In genomic region chr1:39042188-39042587, GRCm38 (mm10) we compare ENCODE assay signal across 26 mouse cellular contexts. TPM values are rescaled to one million over a fixed set of nuclear protein-coding genes. Genes with fewer than 3 reads are reported as not detected.
DNase-seq lines count a peak whose midpoint lies in the region; ATAC-seq and TF ChIP-seq lines count a peak whose summit lies in the region.
"Had no signal": no experiment of that assay in that cellular context is flagged by ENCODE, and none has a peak within 500 bp of the region (broad histone marks: within the 10 kb centered on the region; RNA-seq: fewer than 3 reads in every experiment).

No protein-coding gene starts in this region.

- H3K9ac ChIP-seq in forebrain, embryonic 14.5 days (ENCODE audit: low read length), result no peak overlapping the region
- no peak overlapping the region for H3K9ac ChIP-seq in forebrain, embryonic 12.5 days
- H3K9ac ChIP-seq in midbrain, embryonic 14.5 days (replicated peaks; ENCODE audit: low read length), result no peak overlapping the region
- H3K9ac ChIP-seq: embryonic facial prominence, embryonic 13.5 days; forebrain, embryonic 15.5 days; heart, embryonic 12.5 days; hindbrain, embryonic 12.5 days; limb, embryonic 15.5 days; liver, embryonic 14.5 days; midbrain, embryonic 12.5 days had no signal

- H3K9me3 ChIP-seq in forebrain, embryonic 14.5 days (replicated peaks; ENCODE audit: control insufficient read depth, low read length), result no peaks in the 10 kb centered on the region
- no peaks in the 10 kb centered on the region for H3K9me3 ChIP-seq in forebrain, embryonic 12.5 days
- H3K9me3 ChIP-seq in midbrain, embryonic 14.5 days (ENCODE audit: control insufficient read depth, low read length), result no peaks in the 10 kb centered on the region
- H3K9me3 ChIP-seq in midbrain, embryonic 10.5 days (replicated peaks), result no peaks in the 10 kb centered on the region
- H3K9me3 ChIP-seq: embryonic facial prominence, embryonic 13.5 days; forebrain, embryonic 15.5 days; heart, embryonic 12.5 days; hindbrain, embryonic 12.5 days; limb, embryonic 15.5 days; midbrain, embryonic 12.5 days had no signal

- no peak overlapping the region for H3K4me2 ChIP-seq in forebrain, embryonic 14.5 days (ENCODE audit: low read length)
- no peak overlapping the region for H3K4me2 ChIP-seq in forebrain, embryonic 12.5 days
- no peak overlapping the region for H3K4me2 ChIP-seq in midbrain, embryonic 14.5 days (ENCODE audit: low read length)
- H3K4me2 ChIP-seq: embryonic facial prominence, embryonic 13.5 days; forebrain, embryonic 15.5 days; heart, embryonic 12.5 days; hindbrain, embryonic 12.5 days; limb, embryonic 15.5 days; midbrain, embryonic 12.5 days had no signal

- WGBS in forebrain, embryonic 14.5 days, result 65% methylated on average over 2 of the region's 2 CpGs
- 78% methylated on average over 2 of the region's 2 CpGs for WGBS in forebrain, embryonic 12.5 days
- WGBS in midbrain, embryonic 14.5 days, result 65% methylated on average over 2 of the region's 2 CpGs
- 80% methylated on average over 2 of the region's 2 CpGs for WGBS in midbrain, embryonic 10.5 days

- no peaks in the 10 kb centered on the region for H3K4me1 ChIP-seq in forebrain, embryonic 14.5 days (ENCODE audit: control insufficient read depth, insufficient read depth, low read length)
- H3K4me1 ChIP-seq in forebrain, embryonic 12.5 days, result 0 out of 2 replicates have a peak, but pooled peaks cover 11% of the 10 kb centered on the region
- no peaks in the 10 kb centered on the region for H3K4me1 ChIP-seq in midbrain, embryonic 14.5 days (ENCODE audit: control insufficient read depth, insufficient read depth, low read length)
- peaks cover 15% of the 10 kb centered on the region for H3K4me1 ChIP-seq in midbrain, embryonic 10.5 days
- H3K4me1 ChIP-seq: embryonic facial prominence, embryonic 13.5 days; forebrain, embryonic 15.5 days; heart, embryonic 12.5 days; hindbrain, embryonic 12.5 days; limb, embryonic 15.5 days had no signal

- no peak overlapping the region for H3K4me3 ChIP-seq in forebrain, embryonic 14.5 days (ENCODE audit: low read depth, low read length)
- no peak overlapping the region for H3K4me3 ChIP-seq in forebrain, embryonic 12.5 days (replicated peaks)
- no peak overlapping the region for H3K4me3 ChIP-seq in midbrain, embryonic 14.5 days (replicated peaks; ENCODE audit: low read depth, low read length)
- no peak overlapping the region for H3K4me3 ChIP-seq in midbrain, embryonic 10.5 days
- H3K4me3 ChIP-seq in layer of hippocampus, adult 2 months, result no peak overlapping the region
- H3K4me3 ChIP-seq: embryonic facial prominence, embryonic 13.5 days; erythroblast, embryonic 14.5 days; forebrain, embryonic 15.5 days; heart, embryonic 12.5 days; hindbrain, embryonic 12.5 days; left cerebral cortex, adult 2 months; limb, embryonic 15.5 days; midbrain, embryonic 12.5 days had no signal

- no peak for TF ChIP-seq CTCF in layer of hippocampus, adult 2 months (conservative IDR thresholded peaks at IDR 0.05)

- DNase-seq in forebrain, embryonic 14.5 days (ENCODE audit: low spot score), result peak; percentile 15
- peak; percentile 21 for DNase-seq in midbrain, embryonic 14.5 days
- no peak for DNase-seq in midbrain, embryonic 10.5 days (ENCODE audit: low spot score)
- peak; percentile 22 for DNase-seq in induced T-regulatory cell, adult 2 months (ENCODE audit: low read depth)
- DNase-seq in neural tube, embryonic 10.5 days (ENCODE audit: extremely low spot score, low spot score), result no peak
- no peak for DNase-seq in layer of hippocampus, adult 2 months (ENCODE audit: low spot score in 2 of 2)
- DNase-seq: adrenal gland, postnatal 36 days; cerebellum, adult 11-12 months; cerebellum, postnatal 10 days; embryo, embryonic 11 days; gastrocnemius, postnatal 10 days; heart, postnatal 10 days; kidney, postnatal 4 days; layer of hippocampus, adult 9-11 months; lung, postnatal 4 days; thymus, postnatal 25 days had no signal

- no peak for ATAC-seq in forebrain, embryonic 14.5 days
- ATAC-seq in forebrain, embryonic 12.5 days (ENCODE audit: low FRiP score), result no peak
- no peak for ATAC-seq in midbrain, embryonic 14.5 days (ENCODE audit: low FRiP score, low TSS enrichment)
- ATAC-seq: forebrain, embryonic 15.5 days had no signal

- no peak overlapping the region for H3K27ac ChIP-seq in forebrain, embryonic 14.5 days (ENCODE audit: low read depth, low read length)
- no peak overlapping the region for H3K27ac ChIP-seq in forebrain, embryonic 12.5 days
- no peak overlapping the region for H3K27ac ChIP-seq in midbrain, embryonic 14.5 days (replicated peaks; ENCODE audit: low read depth, low read length)
- no peak overlapping the region for H3K27ac ChIP-seq in midbrain, embryonic 10.5 days (replicated peaks)
- no peak overlapping the region for H3K27ac ChIP-seq in layer of hippocampus, adult 2 months
- H3K27ac ChIP-seq: embryonic facial prominence, embryonic 13.5 days; forebrain, embryonic 15.5 days; hindbrain, embryonic 12.5 days; left cerebral cortex, adult 2 months; limb, embryonic 15.5 days; liver, embryonic 14.5 days; midbrain, embryonic 12.5 days had no signal

- no peaks in the 10 kb centered on the region for H3K27me3 ChIP-seq in forebrain, embryonic 14.5 days (replicated peaks; ENCODE audit: control insufficient read depth, insufficient read depth, low read length)
- H3K27me3 ChIP-seq in forebrain, embryonic 12.5 days, result no peaks in the 10 kb centered on the region
- no peaks in the 10 kb centered on the region for H3K27me3 ChIP-seq in midbrain, embryonic 14.5 days (ENCODE audit: control insufficient read depth, insufficient read depth, low read length)
- H3K27me3 ChIP-seq in midbrain, embryonic 10.5 days (ENCODE audit: low read depth, poor library complexity, severe bottlenecking), result no peaks in the 10 kb centered on the region
- H3K27me3 ChIP-seq: embryonic facial prominence, embryonic 13.5 days; forebrain, embryonic 15.5 days; heart, embryonic 12.5 days; hindbrain, embryonic 12.5 days; limb, embryonic 15.5 days; midbrain, embryonic 12.5 days had no signal

- H3K36me3 ChIP-seq in forebrain, embryonic 14.5 days (ENCODE audit: control insufficient read depth, insufficient read depth, low read length), result no peaks in the 10 kb centered on the region
- no peaks in the 10 kb centered on the region for H3K36me3 ChIP-seq in forebrain, embryonic 12.5 days (replicated peaks)
- no peaks in the 10 kb centered on the region for H3K36me3 ChIP-seq in midbrain, embryonic 14.5 days (ENCODE audit: control insufficient read depth, insufficient read depth, low read length)
- H3K36me3 ChIP-seq in midbrain, embryonic 10.5 days, result no peaks in the 10 kb centered on the region
- H3K36me3 ChIP-seq: embryonic facial prominence, embryonic 13.5 days; forebrain, embryonic 15.5 days; heart, embryonic 12.5 days; hindbrain, embryonic 12.5 days; limb, embryonic 15.5 days; midbrain, embryonic 12.5 days had no signal

RNA-seq across cellular contexts. Expression of gene Pdcl3, which starts 56.8 kb away (rescaled TPM):
- polyA plus RNA-seq in forebrain, embryonic 14.5 days (2014; fragmentation: Nextera tagmentation; extraction: Ambion mirVana), result 156 and 168 TPM in 2 replicates
- 174 and 179 TPM in 2 replicates for polyA plus RNA-seq in forebrain, embryonic 12.5 days (2016; fragmentation: Nextera tagmentation; extraction: Ambion mirVana)
- 143 and 156 TPM in 2 replicates for polyA plus RNA-seq in midbrain, embryonic 14.5 days (2014; fragmentation: Nextera tagmentation; extraction: Ambion mirVana)
- polyA plus RNA-seq in midbrain, embryonic 10.5 days (2016; fragmentation: Nextera tagmentation; extraction: Ambion mirVana), result 164 and 166 TPM in 2 replicates
- 10 to 100 TPM; 36.3 TPM for total RNA-seq in layer of hippocampus, adult 2 months (2021)

Comparison
In these comparisons a context has a peak if more than half of its experiments do, and no peak if none do; other contexts are left out.
1. DNase-seq: peak in forebrain, embryonic 14.5 days (single experiment), midbrain, embryonic 14.5 days (single experiment) and induced T-regulatory cell, adult 2 months (single experiment); none in midbrain, embryonic 10.5 days (single experiment), neural tube, embryonic 10.5 days (single experiment) and layer of hippocampus, adult 2 months (0 of 2).